Mouse (Mus musculus) cortical plate, adult 2 months (tissue): Measurements from ENCODE around the gene Cbx7. TPM values are rescaled to one million over a fixed set of nuclear protein-coding genes. Genes with fewer than 3 reads are reported as not detected.
A peak's percentile ranks its signal among the peaks of the same experiment; 100 is the strongest.
"Not testable (repeated sequence)": the region's sequence is repeated elsewhere in the genome, so short reads cannot be mapped to it uniquely, and the experiment has no call there.

Experiments used
- H3K27ac ChIP-seq: fragments of 200-500 bp; 2 replicates; pipeline ENCODE4 v1.5.1; 2012; ENCODE audit warnings: low read length, control low read depth, inconsistent platforms; ENCODE audit not compliant: insufficient read depth
- H3K4me1 ChIP-seq: fragments of 200-500 bp; 2 replicates; pipeline ENCODE4 v1.6.1; 2011; ENCODE audit warnings: low read length; ENCODE audit not compliant: control insufficient read depth, insufficient read depth
- H3K4me3 ChIP-seq: fragments of 200-500 bp; 2 replicates; pipeline ENCODE4 v1.5.1; 2011; ENCODE audit warnings: mild to moderate bottlenecking, low read length, control low read depth; ENCODE audit not compliant: insufficient read depth
- CTCF ChIP-seq: fragments of 200-500 bp; IDR thresholded peaks from 2 replicates; pipeline ENCODE4 v1.5.1; 2011; ENCODE audit warnings: mild to moderate bottlenecking, control low read depth, low read length; ENCODE audit not compliant: insufficient read depth; ENCODE audit errors: extremely low read depth
- POLR2A ChIP-seq: fragments of 200-500 bp; IDR thresholded peaks from 2 replicates; pipeline ENCODE4 v1.6.1; 2011; ENCODE audit warnings: mild to moderate bottlenecking, low read length, control low read depth; ENCODE audit not compliant: insufficient read depth; ENCODE audit errors: extremely low read depth
- polyA plus RNA-seq: library from polyadenylated mRNA; depleted of rRNA; stranded (reverse); fragments of >200 nt; gene quantifications from 2 replicates; pipeline ENCODE4 v1.2.3, GENCODE M21; 2012

Gene Cbx7
- polyA plus RNA-seq, 1 experiment, result 58.4 TPM

DNA sequence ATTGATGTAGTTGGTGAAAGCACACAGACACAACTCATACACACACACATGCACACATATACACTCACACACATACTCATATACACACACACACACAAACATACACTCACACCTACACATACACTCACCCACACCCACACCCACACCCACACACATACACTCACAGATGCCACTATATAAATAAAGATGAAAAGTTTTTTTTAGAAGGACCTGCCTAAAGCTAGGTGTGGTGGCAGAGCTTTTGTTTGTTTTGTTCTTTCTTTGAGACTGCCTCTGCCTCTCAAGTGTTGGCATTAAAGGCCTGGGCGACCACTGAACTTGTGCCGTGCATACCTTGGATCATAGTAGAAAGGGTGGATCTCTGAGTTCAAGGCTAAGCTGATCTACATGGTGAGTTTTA is 69.5 kb downstream of the Cbx7 start:
- TF ChIP-seq POLR2A, result no peak
- TF ChIP-seq CTCF, result no peak
- no peaks in the 10 kb centered on the region for H3K4me1 ChIP-seq
- H3K27ac ChIP-seq, result no peak overlapping the region
- no peak overlapping the region for H3K4me3 ChIP-seq

DNA sequence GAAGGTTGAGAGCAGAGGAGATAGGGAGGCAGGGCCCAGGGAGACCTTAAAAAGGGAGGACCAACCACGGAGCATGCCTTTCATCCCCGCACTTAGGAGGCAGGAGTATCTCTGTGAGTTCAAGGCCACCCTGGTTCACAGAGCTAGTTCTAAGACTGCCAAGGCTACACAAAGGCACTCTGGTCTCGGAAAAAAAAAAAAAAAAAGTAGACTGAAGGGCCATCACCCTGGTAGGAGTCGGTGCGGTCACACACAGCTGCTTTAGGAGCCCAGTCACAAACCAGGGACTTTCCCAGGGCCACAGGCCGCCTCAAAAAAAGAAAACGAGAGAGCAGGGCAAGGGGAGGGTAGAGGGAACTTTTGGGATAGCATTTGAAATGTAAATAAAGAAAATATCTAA is 70.2 kb downstream of the Cbx7 start:
- Histone ChIP-seq H3K4me1 (no peaks in the 10 kb centered on the region), H3K4me3 (no peak overlapping the region), H3K27ac (no peak overlapping the region)
- no peak for TF ChIP-seq POLR2A
- no peak for TF ChIP-seq CTCF

GRCm38 (mm10) chr15:79899828-79900510 is 71.0 kb downstream of the Cbx7 start:
- no peak overlapping the region for H3K27ac ChIP-seq
- H3K4me1 ChIP-seq, result no peaks in the 10 kb centered on the region
- TF ChIP-seq CTCF (no peak), POLR2A (no peak)
- H3K4me3 ChIP-seq, result no peak overlapping the region

GRCm38 (mm10) chr15:79898988-79899387 is 71.9 kb downstream of the Cbx7 start:
- no peak overlapping the region for H3K4me3 ChIP-seq
- H3K4me1 ChIP-seq, result no peaks in the 10 kb centered on the region
- H3K27ac ChIP-seq, result no peak overlapping the region
- TF ChIP-seq CTCF, result no peak
- no peak for TF ChIP-seq POLR2A

- Histone ChIP-seq H3K4me1 (no peaks in the 10 kb centered on the region), H3K4me3 (no peak overlapping the region), H3K27ac (no peak overlapping the region)
- TF ChIP-seq POLR2A (no peak), CTCF (no peak)
Measured at GRCm38 (mm10) chr15:79896080-79896725, 74.7 kb downstream of the Cbx7 start.

- H3K4me1 ChIP-seq, H3K27ac ChIP-seq, H3K4me3 ChIP-seq: not testable (repeated sequence)
Measured at GRCm38 (mm10) chr15:79895221-79896079, 75.5 kb downstream of the Cbx7 start.

- TF ChIP-seq POLR2A (no peak), CTCF (no peak)
- Histone ChIP-seq H3K4me1 (no peaks in the 10 kb centered on the region), H3K4me3 (no peak overlapping the region), H3K27ac (no peak overlapping the region)
Measured at GRCm38 (mm10) chr15:79894343-79894742, 76.6 kb downstream of the Cbx7 start.

DNA sequence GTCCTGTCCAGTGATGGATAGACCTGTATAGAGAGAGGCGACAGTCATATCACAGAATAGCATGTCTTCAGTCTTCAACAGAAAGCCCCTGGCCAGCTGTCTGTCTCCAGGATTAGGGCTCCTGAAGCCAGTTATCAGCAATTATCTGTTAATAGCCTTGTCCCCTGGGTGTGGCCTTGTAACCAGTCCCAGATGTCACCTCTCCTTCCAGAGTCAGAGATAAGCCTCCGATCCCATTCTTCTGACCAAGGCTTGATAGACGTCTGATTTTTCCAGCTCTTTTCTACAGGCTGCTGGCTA is 77.1 kb downstream of the Cbx7 start:
- H3K27ac ChIP-seq, result no peak overlapping the region
- no peak overlapping the region for H3K4me3 ChIP-seq
- TF ChIP-seq POLR2A (no peak), CTCF (no peak)
- no peaks in the 10 kb centered on the region for H3K4me1 ChIP-seq

- no peak overlapping the region for H3K27ac ChIP-seq
- no peak overlapping the region for H3K4me3 ChIP-seq
- TF ChIP-seq CTCF (no peak), POLR2A (no peak)
- no peaks in the 10 kb centered on the region for H3K4me1 ChIP-seq
Measured at GRCm38 (mm10) chr15:79892995-79893823, 77.7 kb downstream of the Cbx7 start.

DNA sequence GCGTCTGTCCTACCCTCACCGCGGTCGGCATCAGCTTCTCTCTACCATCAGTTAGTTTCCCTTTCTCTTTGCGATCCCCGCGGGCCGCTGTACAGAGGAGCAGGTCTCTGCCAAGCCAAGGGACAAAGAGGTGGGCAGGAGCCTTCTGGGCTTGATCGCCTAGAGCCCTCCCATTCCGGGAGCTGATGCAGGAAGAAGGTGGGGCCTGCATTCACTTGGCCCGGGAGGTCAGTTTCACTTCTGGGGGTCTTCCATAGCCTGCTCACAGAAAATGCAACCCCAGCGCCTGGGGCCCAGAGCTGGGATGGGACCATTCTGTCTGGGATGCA is 78.7 kb downstream of the Cbx7 start:
- Histone ChIP-seq H3K4me1 (no peaks in the 10 kb centered on the region), H3K4me3 (peak overlapping the region; percentile 32), H3K27ac (no peak overlapping the region)
- TF ChIP-seq CTCF, result no peak
- TF ChIP-seq POLR2A, result 0 out of 2 replicates have a peak, but pooled peaks have one; percentile 29
